Mouse (Mus musculus) limb, embryonic 11.5 days (tissue): ENCODE measurements around the gene Cnmd. TPM values are rescaled to one million over a fixed set of nuclear protein-coding genes. Genes with fewer than 3 reads are reported as not detected.

Source experiments
- ATAC-seq: fragments of 200-750 bp; cut with Nextera tagmentation; 2 replicates; pipeline ENCODE4 v1.8.0; 2017; ENCODE audit warnings: low read depth; ENCODE audit not compliant: insufficient number of reproducible peaks, low FRiP score, low TSS enrichment
- DNase-seq: peaks from one replicate; pipeline ENCODE4 v3.0.0-alpha.2; 2015; ENCODE audit warnings: low spot score
- H3K27ac ChIP-seq: fragments of 300-500 bp; sonication (generic); replicated peaks from 2 replicates; pipeline ENCODE4 v1.5.1; 2014; ENCODE audit warnings: low read depth, mild to moderate bottlenecking, low read length
- H3K27me3 ChIP-seq: fragments of 300-500 bp; sonication (generic); 2 replicates; pipeline ENCODE4 v1.6.1; 2014; ENCODE audit warnings: mild to moderate bottlenecking, low read length, mixed read lengths; ENCODE audit not compliant: control insufficient read depth, insufficient read depth
- H3K36me3 ChIP-seq: fragments of 300-500 bp; sonication (generic); 2 replicates; pipeline ENCODE4 v1.6.1; 2014; ENCODE audit warnings: mild to moderate bottlenecking, low read length, moderate library complexity, mixed read lengths; ENCODE audit not compliant: control insufficient read depth, insufficient read depth
- H3K4me1 ChIP-seq: fragments of 300-500 bp; sonication (generic); 2 replicates; pipeline ENCODE4 v1.6.1; 2014; ENCODE audit warnings: low read length, mixed read lengths; ENCODE audit not compliant: control insufficient read depth, insufficient read depth
- H3K4me2 ChIP-seq: fragments of 300-500 bp; sonication (generic); 2 replicates; pipeline ENCODE4 v1.6.1; 2014; ENCODE audit warnings: low read depth, mild to moderate bottlenecking, moderate library complexity; ENCODE audit not compliant: severe bottlenecking
- H3K4me3 ChIP-seq: fragments of 300-500 bp; sonication (generic); 2 replicates; pipeline ENCODE4 v1.5.1; 2014; ENCODE audit warnings: low read depth, low read length
- H3K9ac ChIP-seq: fragments of 300-500 bp; sonication (generic); 2 replicates; pipeline ENCODE4 v1.6.1; 2014; ENCODE audit warnings: mild to moderate bottlenecking, low read length
- H3K9me3 ChIP-seq: fragments of 300-500 bp; sonication (generic); 2 replicates; pipeline ENCODE4 v1.6.1; 2016; ENCODE audit warnings: low read length; ENCODE audit not compliant: control insufficient read depth
- WGBS: fragments of 180-500 bp; shearing (Covaris S2); extraction: QIAGEN DNeasy Blood & Tissue Kit; methylation state at CpG from one replicate; pipeline ENCODE4 v1.1.7; 2014; 5-methylcytosine and 5-hydroxymethylcytosine counted together
- polyA plus RNA-seq: library from polyadenylated mRNA; unstranded; fragments of >200 nt; fragmentation: Nextera tagmentation; extraction: Ambion mirVana; gene quantifications from 2 replicates; pipeline ENCODE4 v1.2.1, GENCODE M21; 2014

The Cnmd gene
- polyA plus RNA-seq, 1 experiment from 2014 or later, result 15.2 TPM

GRCm38 (mm10) chr14:79594069-79594468, 67.9 kb downstream of the Cnmd start:
- H3K9ac ChIP-seq, result no peak overlapping the region
- H3K27me3 ChIP-seq, result no peaks in the 10 kb centered on the region
- ATAC-seq, result no peak
- H3K4me2 ChIP-seq, result no peak overlapping the region
- 93% methylated on average over 5 of the region's 5 CpGs for WGBS
- no peak overlapping the region for H3K27ac ChIP-seq
- no peak overlapping the region for H3K4me3 ChIP-seq
- no peak for DNase-seq
- peaks cover 2% of the 10 kb centered on the region; the same call in 1 of the 2 replicates for H3K36me3 ChIP-seq
- no peaks in the 10 kb centered on the region for H3K4me1 ChIP-seq
- no peaks in the 10 kb centered on the region for H3K9me3 ChIP-seq

DNA sequence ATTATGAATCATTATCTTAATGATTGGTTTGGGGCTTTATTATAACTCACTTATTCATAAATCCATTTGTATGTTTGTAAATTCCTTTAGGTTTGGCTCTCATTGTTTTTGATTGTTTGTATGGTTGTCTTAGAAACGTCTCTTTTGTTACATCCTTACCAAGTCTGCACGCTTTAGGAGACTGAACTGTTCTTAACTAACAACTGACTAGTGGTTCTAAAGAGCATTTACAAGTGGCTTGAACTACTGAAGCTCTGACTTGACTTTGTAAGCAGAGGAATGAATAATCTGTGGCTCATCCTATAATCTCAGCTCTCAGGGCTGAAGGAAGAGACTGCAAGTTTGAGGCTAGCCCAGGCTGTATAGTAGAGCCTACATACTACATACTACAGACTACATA, 70.4 kb downstream of the Cnmd start:
- DNase-seq (no peak), ATAC-seq (no peak)
- WGBS, result 93% methylated on average over 2 of the region's 2 CpGs
- Histone ChIP-seq H3K27me3 (no peaks in the 10 kb centered on the region), H3K4me1 (no peaks in the 10 kb centered on the region), H3K4me2 (no peak overlapping the region), H3K4me3 (no peak overlapping the region), H3K9me3 (no peaks in the 10 kb centered on the region), H3K36me3 (no peaks in the 10 kb centered on the region; the same call in 1 of the 2 replicates), H3K27ac (no peak overlapping the region), H3K9ac (no peak overlapping the region)

GRCm38 (mm10) chr14:79590916-79591315, 71.1 kb downstream of the Cnmd start:
- no peaks in the 10 kb centered on the region for H3K9me3 ChIP-seq
- ATAC-seq, result no peak
- WGBS, result 94% methylated on average over 8 of the region's 8 CpGs
- H3K9ac ChIP-seq, result no peak overlapping the region
- H3K4me2 ChIP-seq, result no peak overlapping the region
- no peaks in the 10 kb centered on the region for H3K4me1 ChIP-seq
- no peak overlapping the region for H3K27ac ChIP-seq
- no peaks in the 10 kb centered on the region for H3K27me3 ChIP-seq
- no peak for DNase-seq
- no peak overlapping the region for H3K4me3 ChIP-seq
- H3K36me3 ChIP-seq, result no peaks in the 10 kb centered on the region

GRCm38 (mm10) chr14:79589401-79589800, 72.6 kb downstream of the Cnmd start:
- H3K9me3 ChIP-seq, result no peaks in the 10 kb centered on the region
- H3K4me1 ChIP-seq, result no peaks in the 10 kb centered on the region
- H3K4me3 ChIP-seq, result no peak overlapping the region
- no peak overlapping the region for H3K4me2 ChIP-seq
- no peaks in the 10 kb centered on the region for H3K36me3 ChIP-seq
- WGBS, result 84% methylated on average over 6 of the region's 6 CpGs
- H3K27me3 ChIP-seq, result no peaks in the 10 kb centered on the region
- H3K27ac ChIP-seq, result no peak overlapping the region
- no peak for DNase-seq
- H3K9ac ChIP-seq, result no peak overlapping the region
- ATAC-seq, result no peak

GRCm38 (mm10) chr14:79588534-79588951, 73.4 kb downstream of the Cnmd start:
- Histone ChIP-seq H3K4me3 (peak overlapping the region; percentile 68), H3K4me2 (peak overlapping the region; percentile 71), H3K36me3 (no peaks in the 10 kb centered on the region), H3K27ac (no peak overlapping the region), H3K4me1 (no peaks in the 10 kb centered on the region), H3K9ac (no peak overlapping the region), H3K9me3 (no peaks in the 10 kb centered on the region), H3K27me3 (no peaks in the 10 kb centered on the region)
- 87% methylated on average over 9 of the region's 9 CpGs for WGBS
- ATAC-seq, result no peak
- DNase-seq, result no peak

GRCm38 (mm10) chr14:79587852-79588229, 74.1 kb downstream of the Cnmd start:
- Histone ChIP-seq H3K27ac (peak overlapping the region; percentile 52; the same call in 1 of the 2 replicates), H3K27me3 (no peaks in the 10 kb centered on the region), H3K36me3 (no peaks in the 10 kb centered on the region), H3K4me3 (peak overlapping the region; percentile 68), H3K9me3 (no peaks in the 10 kb centered on the region), H3K4me2 (peak overlapping the region; percentile 71), H3K9ac (peak overlapping the region; percentile 76), H3K4me1 (no peaks in the 10 kb centered on the region)
- peak; percentile 26; the same call in 1 of the 2 replicates for ATAC-seq
- 1% methylated on average over 9 of the region's 9 CpGs for WGBS
- no peak for DNase-seq

Other genes with a start within 250 kb of the Cnmd start
- gene Kbtbd7, start 235.7 kb downstream of the Cnmd start, polyA plus RNA-seq, result 18.7 and 20.8 TPM in 2 replicates
- gene Kbtbd6, start 210.3 kb downstream of the Cnmd start, polyA plus RNA-seq, result 5.8 and 7.3 TPM in 2 replicates
- gene Elf1, start 181.0 kb downstream of the Cnmd start, polyA plus RNA-seq, result 7.5 and 7.8 TPM in 2 replicates
- 58.9 and 59.4 TPM in 2 replicates for gene Wbp4, start 180.7 kb downstream of the Cnmd start, polyA plus RNA-seq
- 161 and 165 TPM in 2 replicates for gene Sugt1, start 74.5 kb downstream of the Cnmd start, polyA plus RNA-seq
- gene Pcdh8, start 109.1 kb upstream of the Cnmd start, polyA plus RNA-seq, result 3.5 and 4.6 TPM in 2 replicates